Mouse (Mus musculus): ENCODE measurements around the gene Lhpp.

The Lhpp gene

GRCm38 (mm10) chr7:132681296-132681695 is 70.9 kb downstream of the Lhpp start:
- no peak for DNase-seq (ENCODE audit: low read depth in 1 of 2, low spot score in 2 of 2)

- DNase-seq (ENCODE audit: low read depth in 1 of 2, low spot score in 2 of 2) = no peak
Measured at GRCm38 (mm10) chr7:132681831-132682230, 71.4 kb downstream of the Lhpp start.

GRCm38 (mm10) chr7:132682336-132682735 is 71.9 kb downstream of the Lhpp start:
- DNase-seq (ENCODE audit: low read depth in 1 of 2, low spot score in 2 of 2) = no peak

- no peak for DNase-seq (ENCODE audit: low read depth in 1 of 2, low spot score in 2 of 2)
Measured at GRCm38 (mm10) chr7:132682901-132683300, 72.5 kb downstream of the Lhpp start.

- DNase-seq (ENCODE audit: low read depth in 1 of 2, low spot score in 2 of 2) = no peak
Measured at GRCm38 (mm10) chr7:132683923-132684322, 73.5 kb downstream of the Lhpp start.

- peak; percentile 30 to 32 for DNase-seq (ENCODE audit: low read depth in 1 of 2, low spot score in 2 of 2)
Measured at GRCm38 (mm10) chr7:132686515-132686914, 76.1 kb downstream of the Lhpp start.

GRCm38 (mm10) chr7:132687897-132688296 is 77.5 kb downstream of the Lhpp start:
- DNase-seq (ENCODE audit: low read depth in 1 of 2, low spot score in 2 of 2) = no peak

- DNase-seq (ENCODE audit: low read depth in 1 of 2, low spot score in 2 of 2) = no peak
Measured at GRCm38 (mm10) chr7:132688721-132689120, 78.3 kb downstream of the Lhpp start.

GRCm38 (mm10) chr7:132689722-132690121 is 79.3 kb downstream of the Lhpp start:
- no peak for DNase-seq (ENCODE audit: low read depth in 1 of 2, low spot score in 2 of 2)

GRCm38 (mm10) chr7:132690716-132691472 is 80.5 kb downstream of the Lhpp start:
- DNase-seq (ENCODE audit: low read depth in 1 of 2, low spot score in 2 of 2) = peak; percentile 41 to 54

GRCm38 (mm10) chr7:132692719-132693118 is 82.3 kb downstream of the Lhpp start:
- no peak for DNase-seq (ENCODE audit: low read depth in 1 of 2, low spot score in 2 of 2)

GRCm38 (mm10) chr7:132693561-132693960 is 83.1 kb downstream of the Lhpp start:
- no peak for DNase-seq (ENCODE audit: low read depth in 1 of 2, low spot score in 2 of 2)

- DNase-seq (ENCODE audit: low read depth in 1 of 2, low spot score in 2 of 2) = no peak
Measured at GRCm38 (mm10) chr7:132697258-132697796, 86.9 kb downstream of the Lhpp start.

- no peak for DNase-seq (ENCODE audit: low read depth in 1 of 2, low spot score in 2 of 2)
Measured at GRCm38 (mm10) chr7:132698737-132699136, 88.3 kb downstream of the Lhpp start.

GRCm38 (mm10) chr7:132699165-132699564 is 88.7 kb downstream of the Lhpp start:
- DNase-seq (ENCODE audit: low read depth in 1 of 2, low spot score in 2 of 2) = no peak

GRCm38 (mm10) chr7:132699639-132700038 is 89.2 kb downstream of the Lhpp start:
- DNase-seq (ENCODE audit: low read depth in 1 of 2, low spot score in 2 of 2) = no peak

GRCm38 (mm10) chr7:132700107-132700506 is 89.7 kb downstream of the Lhpp start:
- DNase-seq (ENCODE audit: low read depth in 1 of 2, low spot score in 2 of 2) = no peak

- DNase-seq (ENCODE audit: low read depth in 1 of 2, low spot score in 2 of 2) = no peak
Measured at GRCm38 (mm10) chr7:132701412-132701811, 91.0 kb downstream of the Lhpp start.

- DNase-seq (ENCODE audit: low read depth in 1 of 2, low spot score in 2 of 2) = no peak
Measured at GRCm38 (mm10) chr7:132702024-132702423, 91.6 kb downstream of the Lhpp start.

GRCm38 (mm10) chr7:132702492-132703070 is 92.1 kb downstream of the Lhpp start:
- no peak for DNase-seq (ENCODE audit: low read depth in 1 of 2, low spot score in 2 of 2)

GRCm38 (mm10) chr7:132703515-132704309 is 93.3 kb downstream of the Lhpp start:
- DNase-seq (ENCODE audit: low read depth in 1 of 2, low spot score in 2 of 2) = no peak

Measured in monocyte, adult 2 months (primary cell).